Mouse (Mus musculus) kidney, adult 2 months (tissue): ENCODE measurements around the gene Foxd2.

Experiments
- CTCF ChIP-seq: fragments of 200-500 bp; conservative IDR thresholded peaks from 2 replicates; pipeline ENCODE4 v1.5.1; 2011; ENCODE audit warnings: low read depth, mild to moderate bottlenecking, control low read depth, low read length, moderate library complexity, mixed read lengths; ENCODE audit not compliant: insufficient read depth, insufficient read length
- POLR2A ChIP-seq: fragments of 200-500 bp; IDR thresholded peaks from one replicate; pipeline ENCODE4 v1.6.1; 2011; ENCODE audit warnings: low read depth, low read length, control low read depth

DNA sequence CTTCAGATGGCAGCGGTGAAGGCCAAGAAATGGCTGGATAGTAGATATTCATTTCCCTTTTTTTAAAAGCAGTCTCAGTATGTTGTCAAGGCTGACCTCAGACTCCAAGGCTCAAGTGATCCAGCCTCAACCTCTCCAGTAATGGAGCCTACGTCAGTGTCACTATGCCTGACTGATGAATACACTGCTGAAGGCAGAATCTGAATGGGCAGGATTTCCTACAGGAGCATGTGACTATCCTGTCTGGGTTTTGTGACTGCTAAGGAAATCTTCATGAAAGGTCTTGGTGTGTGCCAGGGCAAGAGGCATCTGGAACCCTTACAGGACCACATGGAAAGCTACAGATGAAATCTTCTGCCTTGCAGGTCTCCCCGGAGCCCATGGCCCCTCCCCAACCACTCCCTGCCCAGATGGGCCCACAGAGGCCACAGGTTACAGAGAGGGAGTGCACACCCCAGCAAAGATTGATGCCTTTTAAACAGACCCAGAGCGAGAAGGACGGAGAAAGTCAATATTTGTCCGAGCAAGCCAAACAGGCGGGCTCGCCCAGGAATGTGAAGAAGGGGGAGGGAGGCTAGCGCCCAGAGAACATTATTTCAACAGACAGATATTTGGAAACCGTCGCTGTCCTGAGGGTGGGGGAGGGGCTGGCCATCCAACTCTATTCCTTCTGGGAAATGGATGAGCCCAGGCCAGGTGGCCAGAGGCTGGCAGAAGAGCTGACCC lies 38.7 kb downstream of the Foxd2 start:
- TF ChIP-seq POLR2A (no peak), CTCF (no peak)
